Mouse (Mus musculus): Measurements from ENCODE around the gene Slc39a10. TPM values are rescaled to one million over a fixed set of nuclear protein-coding genes. Genes with fewer than 3 reads are reported as not detected.

Gene Slc39a10
- 78.5 and 99.9 TPM in 2 replicates for polyA plus RNA-seq (2014; fragmentation: Nextera tagmentation; extraction: Ambion mirVana)

GRCm38 (mm10) chr1:46892752-46893151 lies at the start of gene Slc39a10:
Gene Slc39a10 (minus strand): TSS chr1:46892852.
- DNase-seq (ENCODE audit: low spot score) (no peak), ATAC-seq (ENCODE audit: low FRiP score) (no peak)
- no peak within 1 kb of the TSS for H3K27ac ChIP-seq (ENCODE audit: low read depth, low read length)
- WGBS, result 66% methylated on average over 3 of the region's 3 CpGs
- H3K36me3 ChIP-seq (ENCODE audit: control insufficient read depth, insufficient read depth, low read length), result no peaks in the 10 kb centered on the region
- H3K9ac ChIP-seq (ENCODE audit: low read depth, low read length), result no peak within 1 kb of the TSS
- no peak within 1 kb of the TSS for H3K4me3 ChIP-seq (ENCODE audit: low read depth, low read length)
- H3K4me2 ChIP-seq (replicated peaks; ENCODE audit: low read depth, low read length), result no peak within 1 kb of the TSS
- no peaks in the 10 kb centered on the region for H3K27me3 ChIP-seq (ENCODE audit: control insufficient read depth, insufficient read depth, low read length)
- H3K9me3 ChIP-seq (ENCODE audit: control insufficient read depth, low read length), result no peaks in the 10 kb centered on the region
- no peaks in the 10 kb centered on the region for H3K4me1 ChIP-seq (replicated peaks; ENCODE audit: control insufficient read depth, insufficient read depth, low read length)

- H3K4me2 ChIP-seq (replicated peaks; ENCODE audit: low read depth, low read length), result no peak overlapping the region
- no peaks in the 10 kb centered on the region for H3K4me1 ChIP-seq (replicated peaks; ENCODE audit: control insufficient read depth, insufficient read depth, low read length)
- DNase-seq (ENCODE audit: low spot score) (no peak), ATAC-seq (ENCODE audit: low FRiP score) (no peak)
- H3K27ac ChIP-seq (ENCODE audit: low read depth, low read length), result no peak overlapping the region
- no peaks in the 10 kb centered on the region for H3K27me3 ChIP-seq (ENCODE audit: control insufficient read depth, insufficient read depth, low read length)
- H3K4me3 ChIP-seq (ENCODE audit: low read depth, low read length), result no peak overlapping the region
- WGBS, result 89% methylated on average over 2 of the region's 2 CpGs
- no peak overlapping the region for H3K9ac ChIP-seq (ENCODE audit: low read depth, low read length)
- H3K9me3 ChIP-seq (ENCODE audit: control insufficient read depth, low read length), result no peaks in the 10 kb centered on the region
- no peaks in the 10 kb centered on the region for H3K36me3 ChIP-seq (ENCODE audit: control insufficient read depth, insufficient read depth, low read length)
These were observed 46.6 kb upstream of the Slc39a10 start for GRCm38 (mm10) chr1:46939295-46939694.

GRCm38 (mm10) chr1:46937641-46938040 lies 45.0 kb upstream of the Slc39a10 start:
- no peaks in the 10 kb centered on the region for H3K27me3 ChIP-seq (ENCODE audit: control insufficient read depth, insufficient read depth, low read length)
- ATAC-seq (ENCODE audit: low FRiP score) (no peak), DNase-seq (ENCODE audit: low spot score) (no peak)
- no peaks in the 10 kb centered on the region for H3K4me1 ChIP-seq (replicated peaks; ENCODE audit: control insufficient read depth, insufficient read depth, low read length)
- no peak overlapping the region for H3K27ac ChIP-seq (ENCODE audit: low read depth, low read length)
- H3K9me3 ChIP-seq (ENCODE audit: control insufficient read depth, low read length), result no peaks in the 10 kb centered on the region
- H3K36me3 ChIP-seq (ENCODE audit: control insufficient read depth, insufficient read depth, low read length), result no peaks in the 10 kb centered on the region
- 84% methylated on average over 2 of the region's 2 CpGs for WGBS
- H3K4me3 ChIP-seq (ENCODE audit: low read depth, low read length), result no peak overlapping the region
- H3K4me2 ChIP-seq (replicated peaks; ENCODE audit: low read depth, low read length), result no peak overlapping the region
- H3K9ac ChIP-seq (ENCODE audit: low read depth, low read length), result no peak overlapping the region

GRCm38 (mm10) chr1:46927104-46927503 lies 34.5 kb upstream of the Slc39a10 start:
- ATAC-seq (ENCODE audit: low FRiP score), result no peak

GRCm38 (mm10) chr1:46926239-46926638 lies 33.6 kb upstream of the Slc39a10 start:
- ATAC-seq (ENCODE audit: low FRiP score), result no peak

More at GRCm38 (mm10) chr1:46927104-46927503, 34.5 kb upstream of the Slc39a10 start:
- Histone ChIP-seq H3K27ac (ENCODE audit: low read depth, low read length) (no peak overlapping the region), H3K9me3 (ENCODE audit: control insufficient read depth, low read length) (no peaks in the 10 kb centered on the region), H3K9ac (ENCODE audit: low read depth, low read length) (no peak overlapping the region), H3K4me1 (replicated peaks; ENCODE audit: control insufficient read depth, insufficient read depth, low read length) (no peaks in the 10 kb centered on the region), H3K27me3 (ENCODE audit: control insufficient read depth, insufficient read depth, low read length) (no peaks in the 10 kb centered on the region), H3K36me3 (ENCODE audit: control insufficient read depth, insufficient read depth, low read length) (no peaks in the 10 kb centered on the region), H3K4me2 (replicated peaks; ENCODE audit: low read depth, low read length) (no peak overlapping the region), H3K4me3 (ENCODE audit: low read depth, low read length) (no peak overlapping the region)
- DNase-seq (ENCODE audit: low spot score), result no peak

GRCm38 (mm10) chr1:46924992-46925391 lies 32.3 kb upstream of the Slc39a10 start:
- ATAC-seq (ENCODE audit: low FRiP score) (no peak), DNase-seq (ENCODE audit: low spot score) (no peak)
- Histone ChIP-seq H3K36me3 (ENCODE audit: control insufficient read depth, insufficient read depth, low read length) (no peaks in the 10 kb centered on the region), H3K4me1 (replicated peaks; ENCODE audit: control insufficient read depth, insufficient read depth, low read length) (no peaks in the 10 kb centered on the region), H3K27me3 (ENCODE audit: control insufficient read depth, insufficient read depth, low read length) (no peaks in the 10 kb centered on the region), H3K9me3 (ENCODE audit: control insufficient read depth, low read length) (no peaks in the 10 kb centered on the region), H3K9ac (ENCODE audit: low read depth, low read length) (no peak overlapping the region), H3K4me3 (ENCODE audit: low read depth, low read length) (no peak overlapping the region), H3K4me2 (replicated peaks; ENCODE audit: low read depth, low read length) (no peak overlapping the region), H3K27ac (ENCODE audit: low read depth, low read length) (no peak overlapping the region)

More at GRCm38 (mm10) chr1:46926239-46926638, 33.6 kb upstream of the Slc39a10 start:
- H3K4me1 ChIP-seq (replicated peaks; ENCODE audit: control insufficient read depth, insufficient read depth, low read length), result no peaks in the 10 kb centered on the region
- H3K4me2 ChIP-seq (replicated peaks; ENCODE audit: low read depth, low read length), result no peak overlapping the region
- H3K27ac ChIP-seq (ENCODE audit: low read depth, low read length), result no peak overlapping the region
- no peak overlapping the region for H3K4me3 ChIP-seq (ENCODE audit: low read depth, low read length)
- 87% methylated on average over 3 of the region's 3 CpGs for WGBS
- no peak for DNase-seq (ENCODE audit: low spot score)
- H3K27me3 ChIP-seq (ENCODE audit: control insufficient read depth, insufficient read depth, low read length), result no peaks in the 10 kb centered on the region
- no peaks in the 10 kb centered on the region for H3K9me3 ChIP-seq (ENCODE audit: control insufficient read depth, low read length)
- no peaks in the 10 kb centered on the region for H3K36me3 ChIP-seq (ENCODE audit: control insufficient read depth, insufficient read depth, low read length)
- H3K9ac ChIP-seq (ENCODE audit: low read depth, low read length), result no peak overlapping the region

- DNase-seq (ENCODE audit: low spot score), result no peak
- no peak overlapping the region for H3K4me2 ChIP-seq (replicated peaks; ENCODE audit: low read depth, low read length)
- no peak for ATAC-seq (ENCODE audit: low FRiP score)
- WGBS, result 92% methylated on average over 7 of the region's 7 CpGs
- H3K4me1 ChIP-seq (replicated peaks; ENCODE audit: control insufficient read depth, insufficient read depth, low read length), result no peaks in the 10 kb centered on the region
- no peak overlapping the region for H3K9ac ChIP-seq (ENCODE audit: low read depth, low read length)
- H3K9me3 ChIP-seq (ENCODE audit: control insufficient read depth, low read length), result no peaks in the 10 kb centered on the region
- H3K4me3 ChIP-seq (ENCODE audit: low read depth, low read length), result no peak overlapping the region
- no peaks in the 10 kb centered on the region for H3K36me3 ChIP-seq (ENCODE audit: control insufficient read depth, insufficient read depth, low read length)
- no peak overlapping the region for H3K27ac ChIP-seq (ENCODE audit: low read depth, low read length)
- H3K27me3 ChIP-seq (ENCODE audit: control insufficient read depth, insufficient read depth, low read length), result no peaks in the 10 kb centered on the region
These were observed 30.3 kb upstream of the Slc39a10 start for GRCm38 (mm10) chr1:46922904-46923303.

GRCm38 (mm10) chr1:46921630-46922029 lies 29.0 kb upstream of the Slc39a10 start:
- Histone ChIP-seq H3K4me3 (ENCODE audit: low read depth, low read length) (no peak overlapping the region), H3K4me1 (replicated peaks; ENCODE audit: control insufficient read depth, insufficient read depth, low read length) (no peaks in the 10 kb centered on the region), H3K9ac (ENCODE audit: low read depth, low read length) (no peak overlapping the region), H3K36me3 (ENCODE audit: control insufficient read depth, insufficient read depth, low read length) (no peaks in the 10 kb centered on the region), H3K9me3 (ENCODE audit: control insufficient read depth, low read length) (no peaks in the 10 kb centered on the region), H3K4me2 (replicated peaks; ENCODE audit: low read depth, low read length) (no peak overlapping the region), H3K27ac (ENCODE audit: low read depth, low read length) (no peak overlapping the region), H3K27me3 (ENCODE audit: control insufficient read depth, insufficient read depth, low read length) (no peaks in the 10 kb centered on the region)
- no peak for DNase-seq (ENCODE audit: low spot score)
- no peak for ATAC-seq (ENCODE audit: low FRiP score)

GRCm38 (mm10) chr1:46916237-46916636 lies 23.6 kb upstream of the Slc39a10 start:
- H3K9me3 ChIP-seq (ENCODE audit: control insufficient read depth, low read length), result no peaks in the 10 kb centered on the region
- H3K27ac ChIP-seq (ENCODE audit: low read depth, low read length), result no peak overlapping the region
- no peak overlapping the region for H3K4me3 ChIP-seq (ENCODE audit: low read depth, low read length)
- no peaks in the 10 kb centered on the region for H3K27me3 ChIP-seq (ENCODE audit: control insufficient read depth, insufficient read depth, low read length)
- no peak for DNase-seq (ENCODE audit: low spot score)
- no peak for ATAC-seq (ENCODE audit: low FRiP score)
- no peak overlapping the region for H3K9ac ChIP-seq (ENCODE audit: low read depth, low read length)
- no peak overlapping the region for H3K4me2 ChIP-seq (replicated peaks; ENCODE audit: low read depth, low read length)
- H3K36me3 ChIP-seq (ENCODE audit: control insufficient read depth, insufficient read depth, low read length), result no peaks in the 10 kb centered on the region
- no peaks in the 10 kb centered on the region for H3K4me1 ChIP-seq (replicated peaks; ENCODE audit: control insufficient read depth, insufficient read depth, low read length)

Measured in hindbrain, embryonic 11.5 days (tissue).